Mouse (Mus musculus) hematopoietic multipotent progenitor cell, adult 10-12 weeks (in vitro differentiated cells): ENCODE measurements around the gene Ybx3. TPM values are rescaled to one million over a fixed set of nuclear protein-coding genes. Genes with fewer than 3 reads are reported as not detected.

Source experiments
- polyA plus RNA-seq: library from polyadenylated mRNA; stranded (reverse); fragments of >175 nt; gene quantifications from 2 replicates; pipeline ENCODE4 v1.2.3, GENCODE M21; 2012; ENCODE audit warnings: low replicate concordance

Gene Ybx3
- 180 and 223 TPM in 2 replicates for polyA plus RNA-seq

DNA sequence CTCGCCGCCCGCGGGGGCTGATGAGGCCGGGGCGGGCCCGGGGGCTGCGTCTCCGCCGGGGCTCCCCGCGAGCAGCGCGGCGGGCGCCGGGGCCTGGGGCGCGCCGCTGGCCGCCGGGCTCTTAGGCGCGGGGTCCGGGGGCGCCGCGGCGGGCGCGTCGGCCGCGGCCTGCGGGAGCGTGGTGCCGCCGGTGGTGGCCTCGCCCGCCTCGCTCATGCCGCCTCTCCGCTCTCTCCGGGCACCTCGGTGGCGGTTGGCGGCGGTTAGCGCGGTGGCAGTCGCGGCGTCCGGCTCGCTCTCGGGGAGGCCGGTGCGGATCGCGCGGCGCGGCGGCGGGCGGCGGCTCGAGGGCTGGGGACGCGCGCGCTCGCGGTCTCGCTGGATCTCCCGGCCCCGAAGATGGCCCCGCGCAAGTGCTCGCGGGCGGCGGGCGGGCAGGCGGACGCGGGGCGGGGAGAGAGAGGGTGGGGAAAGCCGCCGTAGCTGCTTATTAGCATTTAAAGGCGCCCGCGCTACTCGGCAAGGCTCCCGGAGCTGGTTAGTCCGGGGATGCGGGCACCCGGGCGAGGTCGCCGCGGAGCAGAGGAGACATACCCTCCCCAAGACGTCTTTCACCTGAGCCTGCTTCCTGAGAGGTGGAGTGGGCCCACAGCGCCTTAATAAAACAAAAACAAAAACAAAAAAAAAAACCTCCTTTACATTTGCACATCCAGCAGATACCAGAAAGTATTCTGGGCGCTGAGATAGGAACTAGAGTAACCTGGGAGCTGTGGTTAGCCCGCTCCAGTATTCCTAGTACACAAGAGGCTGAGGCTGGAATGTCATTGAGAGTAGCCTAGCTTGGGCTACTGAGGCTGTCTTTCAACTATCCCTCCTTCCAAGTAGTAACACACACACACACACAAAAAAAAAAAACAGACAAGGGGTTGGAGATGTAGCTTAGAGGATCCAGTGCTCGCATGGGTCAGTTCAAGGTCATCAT, at the start of gene Ybx3:
Gene Ybx3 (minus strand): TSS at position 437 of the 982 bp plus-strand sequence.

DNA sequence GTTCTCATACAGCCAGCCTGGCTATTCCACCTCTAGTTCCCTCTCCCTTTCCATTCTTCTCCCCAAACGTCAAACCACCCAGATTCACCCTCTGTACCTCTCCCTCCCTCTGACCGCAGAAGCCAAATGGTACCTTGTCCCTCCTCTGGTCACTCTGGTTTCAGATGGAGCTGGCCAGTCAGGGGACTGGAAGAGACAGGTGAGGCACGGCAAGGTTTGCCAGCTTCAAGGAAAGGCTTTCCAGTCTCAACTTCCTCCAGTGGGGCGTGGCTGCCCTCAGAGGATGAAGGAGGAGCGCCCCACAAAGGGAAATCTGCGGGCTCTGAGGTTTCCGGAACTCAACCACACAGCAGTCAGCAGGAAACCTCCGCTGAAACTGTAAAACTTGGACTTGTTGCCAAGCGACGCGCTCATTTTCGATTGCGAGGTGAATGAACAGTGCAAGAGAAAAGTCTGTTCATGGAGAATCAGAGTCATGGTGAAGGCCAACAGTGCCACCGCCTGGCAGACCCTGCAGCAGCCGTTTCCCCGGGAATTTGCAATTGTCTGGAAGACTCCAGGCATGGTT, 34.8 kb downstream of the Ybx3 start, which contains the start of gene Styk1:
Gene Styk1 (minus strand): TSS at position 246 of the 568 bp plus-strand sequence.

Other genes starting within 250 kb of the Ybx3 start
- 0.42 and 0.56 TPM in 2 replicates for gene Klra2, start 141.1 kb downstream of the Ybx3 start, polyA plus RNA-seq
- 1.3 and 2.7 TPM in 2 replicates for gene Magohb, start 95.2 kb downstream of the Ybx3 start, polyA plus RNA-seq
- 0.03 and 0.53 TPM in 2 replicates for gene Styk1, start 34.9 kb downstream of the Ybx3 start, polyA plus RNA-seq
- not detected in 2 replicates for gene 5430401F13Rik, start 97.9 kb upstream of the Ybx3 start, polyA plus RNA-seq
- not detected in 2 replicates for gene Gm6619, start 97.9 kb upstream of the Ybx3 start, polyA plus RNA-seq
- gene Tas2r130, start 242.4 kb upstream of the Ybx3 start, polyA plus RNA-seq, result not detected in 2 replicates